Mouse (Mus musculus) cerebellum, postnatal 14 days (tissue): Measurements from ENCODE around the gene Btbd11.

Experiments used
- DNase-seq, 2 experiments: peaks; one replicate each; pipeline ENCODE4 v3.0.0; 2021; ENCODE audit warnings: mixed read lengths in 2 of 2

Gene Btbd11

DNA sequence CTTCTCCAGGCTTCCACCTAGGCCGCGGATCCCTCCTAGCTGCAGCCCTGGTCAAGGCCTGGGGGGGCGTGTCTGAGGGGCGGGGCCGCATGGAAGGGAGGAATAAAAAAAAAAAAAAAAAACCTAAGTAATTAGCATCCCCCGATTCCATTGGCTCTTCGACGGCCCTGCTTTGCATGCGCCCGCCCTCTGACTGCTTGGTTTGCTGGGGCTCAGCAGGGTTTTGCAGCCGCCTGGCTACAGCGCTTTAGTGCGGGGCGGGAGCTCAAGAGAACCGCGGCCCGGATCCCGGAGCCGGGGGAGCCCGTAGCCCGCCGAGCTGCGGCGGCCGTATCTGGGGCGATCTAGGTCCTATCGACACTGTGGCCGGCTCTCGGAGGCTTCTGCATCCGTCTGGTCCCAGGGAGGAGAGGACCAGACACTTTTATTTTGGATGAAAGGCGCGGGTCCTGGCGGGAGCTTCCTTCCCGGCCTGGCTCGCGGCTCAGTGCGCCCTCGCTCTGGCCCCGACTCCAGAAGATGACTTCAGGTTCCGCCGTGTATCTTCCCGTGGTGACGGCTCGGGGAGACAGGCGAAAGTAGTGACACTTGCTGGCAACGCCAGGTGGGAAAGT, at the start of gene Btbd11:
Gene Btbd11 (plus strand): TSS at position 210 of the 614 bp plus-strand sequence.
- peak; percentile 89 to 92 for DNase-seq

DNA sequence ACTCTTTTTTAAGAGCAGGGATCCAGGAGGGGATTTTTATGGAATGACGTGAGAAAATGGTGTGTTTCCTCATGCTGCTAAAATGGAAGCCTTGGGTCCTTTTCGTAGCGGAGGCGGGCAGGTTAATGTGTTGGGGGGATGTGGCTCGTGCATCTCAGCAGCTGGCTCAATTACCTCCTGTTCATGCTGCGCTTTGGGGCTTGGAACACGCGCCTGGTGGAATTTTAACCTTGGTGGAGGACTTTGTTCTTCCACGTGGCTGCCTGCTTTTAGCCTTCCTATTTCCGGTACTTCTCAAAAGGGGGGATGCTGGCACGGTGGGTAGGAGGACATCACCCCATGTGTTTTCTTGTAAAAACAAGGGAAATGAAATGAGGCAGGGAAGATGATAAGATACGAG, 47.9 kb upstream of the Btbd11 start:
- no peak for DNase-seq

DNA sequence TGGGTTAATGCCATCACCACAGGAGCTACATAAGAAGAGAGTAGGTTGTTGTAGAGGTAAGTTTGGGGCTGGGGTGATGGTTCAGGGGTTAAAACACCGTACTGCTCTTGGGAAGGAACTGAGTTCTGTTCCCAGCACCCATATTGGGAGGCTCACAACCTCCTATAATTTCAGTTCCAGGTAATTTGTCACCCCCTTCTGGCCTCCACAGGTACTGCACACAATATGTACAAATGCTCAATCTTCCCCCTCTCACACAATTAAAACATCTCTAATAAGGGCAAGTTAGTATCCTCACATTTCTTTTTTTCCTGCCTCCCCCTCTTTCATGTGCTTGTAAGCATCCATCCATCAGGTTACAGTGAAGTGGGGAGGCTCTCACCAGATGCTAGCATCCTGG, 44.7 kb upstream of the Btbd11 start:
- no peak for DNase-seq

DNA sequence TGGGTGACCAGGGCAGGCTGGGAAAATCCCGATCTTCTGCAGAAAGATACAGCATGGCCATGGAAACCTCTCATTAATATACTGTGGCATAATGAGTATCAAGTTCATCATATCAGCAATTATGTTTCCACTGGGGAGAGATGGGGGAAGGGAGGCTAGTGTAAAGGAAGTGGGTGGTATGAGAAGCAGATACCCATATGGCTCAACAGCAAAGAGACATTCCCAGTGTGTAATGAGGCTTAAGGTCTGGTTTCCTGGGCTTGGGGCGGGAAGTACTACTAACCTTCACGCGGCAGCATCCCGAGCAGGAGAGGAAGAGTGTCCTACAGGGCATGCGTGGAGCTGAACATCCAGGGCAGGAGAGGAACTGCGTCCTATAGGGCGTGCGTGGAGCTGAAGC, 39.4 kb upstream of the Btbd11 start:
- DNase-seq = no peak

DNA sequence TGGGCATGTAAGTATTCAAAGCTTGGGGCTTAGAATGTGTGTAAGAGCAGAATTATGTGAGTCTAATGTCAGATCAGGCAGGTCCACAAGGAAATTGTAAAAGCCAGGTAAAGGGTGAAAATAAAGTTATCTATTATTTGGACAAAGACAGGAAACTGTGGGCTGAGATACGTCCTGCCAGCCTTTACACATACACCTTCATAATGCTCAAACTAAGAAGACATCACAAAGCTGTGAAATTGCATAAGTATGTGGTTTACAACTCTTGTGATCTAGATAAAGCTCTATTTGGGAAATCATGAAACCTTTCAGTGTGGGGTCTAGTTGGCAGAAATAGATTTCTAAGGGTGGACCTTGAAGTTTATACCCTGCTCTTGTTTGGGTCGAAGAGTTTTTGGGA, 34.1 kb upstream of the Btbd11 start:
- no peak for DNase-seq

DNA sequence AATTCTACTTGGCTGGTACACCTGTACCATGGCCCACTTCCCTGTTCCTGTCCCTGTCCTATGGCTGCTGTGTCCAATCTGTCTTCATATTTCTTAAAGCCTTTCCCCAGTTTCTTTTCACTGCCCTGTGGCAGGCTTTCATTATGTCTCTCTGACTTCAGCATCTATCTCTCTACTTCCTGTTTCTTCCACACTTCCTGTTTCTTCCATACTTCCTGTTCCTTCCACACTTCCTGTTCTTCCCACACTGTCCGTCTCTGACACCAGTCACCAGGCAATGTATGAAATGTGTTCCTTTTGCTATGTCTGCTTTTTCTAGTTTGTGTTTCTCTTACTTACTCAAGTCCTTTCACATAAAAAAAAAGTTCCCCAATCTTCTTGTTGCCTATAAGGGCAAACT, 32.3 kb upstream of the Btbd11 start:
- DNase-seq = no peak

DNA sequence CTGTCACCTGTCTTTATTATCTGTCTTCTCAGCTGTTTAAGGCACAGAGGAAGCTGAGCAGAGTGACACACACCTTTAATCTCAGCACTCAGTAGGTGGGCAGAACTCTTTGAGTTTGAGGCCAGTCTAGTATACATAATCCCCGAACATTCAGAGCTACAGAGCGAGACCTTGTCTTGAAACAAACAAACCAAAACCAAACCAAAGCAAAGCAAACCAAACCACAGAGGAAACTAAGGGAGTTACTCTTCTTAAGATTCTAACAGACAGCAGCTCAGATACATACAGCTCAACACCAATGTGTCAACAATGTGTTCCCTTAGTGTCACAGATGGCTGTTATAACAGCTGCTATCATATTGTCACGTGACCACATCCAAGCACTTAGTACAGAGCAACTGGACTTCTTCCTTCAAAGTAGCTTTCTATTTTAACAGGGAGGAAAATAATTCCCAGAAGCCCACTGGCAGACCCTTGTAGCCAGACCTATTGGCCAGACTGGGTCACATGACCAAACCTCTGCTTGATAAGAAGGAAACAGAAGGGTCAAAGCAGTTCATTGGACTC, 27.0 kb upstream of the Btbd11 start:
- no peak for DNase-seq

DNA sequence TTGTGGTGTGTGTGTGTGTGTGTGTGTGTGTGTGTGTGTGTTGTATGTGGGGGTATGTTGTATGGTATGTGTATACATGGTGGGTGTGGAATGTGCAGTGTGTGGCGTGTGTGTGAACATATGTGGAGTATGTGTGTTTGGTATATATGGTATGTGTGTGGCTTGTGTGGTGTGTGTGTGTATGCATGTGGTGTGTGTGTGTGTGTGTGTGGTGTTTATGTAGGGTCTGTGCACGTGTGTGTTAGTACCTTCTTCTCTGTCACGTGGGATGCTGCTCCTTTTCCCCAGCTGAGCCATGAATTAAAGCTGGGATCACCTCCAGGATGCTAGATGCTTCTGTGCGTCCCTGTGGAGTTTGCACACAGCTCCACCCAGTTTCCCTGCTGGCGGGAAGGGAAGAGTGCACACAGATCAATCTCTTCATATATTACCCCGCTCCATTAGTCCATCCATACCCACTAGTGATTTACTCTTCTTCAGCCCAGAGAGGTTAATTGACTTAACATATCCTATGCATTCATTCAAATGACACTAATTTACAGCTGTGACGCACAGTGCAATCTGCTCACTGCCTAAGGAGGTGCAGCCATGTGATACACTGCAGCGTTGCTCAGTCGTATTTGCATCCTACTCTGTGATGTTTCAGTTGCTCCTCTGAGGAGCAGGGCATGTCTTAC, 23.7 kb upstream of the Btbd11 start:
- DNase-seq = no peak

DNA sequence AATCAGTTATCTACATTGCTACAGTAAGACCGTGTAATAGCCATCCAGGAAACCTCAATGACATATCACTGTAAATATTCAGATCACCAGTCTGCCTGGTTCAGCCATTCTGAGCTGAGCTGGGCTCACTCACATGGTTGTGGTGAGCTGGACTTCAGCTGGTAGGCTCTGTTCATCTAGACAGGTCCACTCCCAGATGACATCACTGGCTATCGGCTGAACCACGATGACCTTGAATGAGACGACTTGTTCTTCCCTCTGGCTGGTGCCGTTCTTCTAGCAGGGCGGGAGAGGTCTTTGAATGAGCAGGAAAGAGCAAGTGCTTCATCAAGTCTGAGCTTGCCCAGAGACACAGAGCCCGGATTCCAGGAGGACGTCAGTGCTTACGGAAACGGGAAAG, 19.7 kb upstream of the Btbd11 start:
- no peak for DNase-seq

DNA sequence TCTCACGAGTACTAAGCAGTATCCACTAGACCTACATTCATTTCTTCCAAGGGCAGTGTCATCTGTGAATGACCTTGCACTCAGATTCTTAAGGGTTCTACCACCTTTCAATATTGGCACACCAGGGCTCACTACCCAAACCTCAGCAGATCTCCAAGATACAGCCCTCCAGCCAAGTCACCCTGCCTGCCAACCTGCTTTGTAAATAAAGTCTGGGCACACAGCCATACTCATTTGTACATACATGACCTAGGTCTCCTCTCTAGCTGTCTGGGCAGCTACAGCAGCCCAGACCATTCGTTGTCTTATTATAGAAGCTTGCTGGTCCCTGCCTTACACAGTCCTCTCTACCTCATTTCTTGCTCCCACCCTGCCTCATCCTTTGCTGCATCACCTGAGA, 15.3 kb upstream of the Btbd11 start:
- no peak for DNase-seq

DNA sequence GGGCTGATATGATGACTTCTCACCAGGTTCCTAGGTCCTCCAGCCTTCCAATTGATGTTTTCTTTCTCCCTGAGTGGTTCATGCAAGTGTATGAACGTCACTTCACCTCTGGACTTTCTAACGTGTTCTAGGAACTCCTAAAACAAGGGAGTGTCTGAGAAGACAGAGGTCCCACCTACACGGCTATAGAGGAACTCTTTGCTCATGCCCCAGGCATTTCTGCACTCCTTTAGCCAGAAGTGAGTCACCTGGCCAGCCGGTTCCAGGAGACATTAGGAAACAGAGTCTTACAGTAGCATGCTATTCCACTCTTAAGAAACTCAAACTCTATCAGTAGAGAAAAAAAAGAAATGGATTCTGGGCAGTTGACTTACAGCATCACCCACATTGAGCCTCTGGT, 14.5 kb upstream of the Btbd11 start:
- no peak for DNase-seq

DNA sequence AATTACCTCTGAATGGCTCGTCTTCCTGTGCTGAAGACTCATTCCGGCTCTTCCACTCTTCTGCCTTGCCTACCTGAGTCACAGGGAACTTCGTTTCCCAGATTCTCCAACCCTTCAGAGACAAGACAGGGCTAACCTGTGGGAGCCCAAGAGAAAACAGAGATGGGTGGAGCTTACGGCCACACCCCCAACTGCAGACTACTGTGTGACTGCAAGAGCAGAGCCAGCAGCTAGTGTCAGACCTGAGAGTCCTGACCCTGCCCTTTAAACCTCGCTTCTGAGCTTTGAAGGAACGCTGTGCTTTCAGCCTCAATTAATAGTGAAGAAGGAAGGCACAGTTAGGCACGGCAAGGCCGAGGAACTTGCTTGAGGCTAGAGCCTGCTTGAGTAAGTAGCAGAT, 7.6 kb upstream of the Btbd11 start:
- DNase-seq = no peak

DNA sequence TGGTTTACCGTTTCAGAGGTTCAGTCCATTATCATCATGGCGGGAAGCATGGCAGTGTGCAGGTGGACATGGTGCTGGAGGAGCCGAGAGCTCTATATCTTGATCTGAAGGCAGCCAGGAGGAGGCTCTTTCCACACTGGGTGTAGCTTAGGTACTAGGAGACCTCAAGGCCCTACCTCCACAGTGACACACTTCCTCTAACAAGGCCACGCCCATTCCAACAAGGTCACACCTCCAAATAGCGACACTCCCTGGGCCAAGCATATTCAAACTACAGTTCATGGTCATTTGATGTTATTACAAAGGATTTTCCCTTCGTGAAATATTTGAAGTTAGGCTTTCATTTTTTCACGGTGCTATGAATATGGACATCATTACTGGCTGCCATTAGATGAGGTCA, 3.6 kb upstream of the Btbd11 start:
- no peak for DNase-seq

DNA sequence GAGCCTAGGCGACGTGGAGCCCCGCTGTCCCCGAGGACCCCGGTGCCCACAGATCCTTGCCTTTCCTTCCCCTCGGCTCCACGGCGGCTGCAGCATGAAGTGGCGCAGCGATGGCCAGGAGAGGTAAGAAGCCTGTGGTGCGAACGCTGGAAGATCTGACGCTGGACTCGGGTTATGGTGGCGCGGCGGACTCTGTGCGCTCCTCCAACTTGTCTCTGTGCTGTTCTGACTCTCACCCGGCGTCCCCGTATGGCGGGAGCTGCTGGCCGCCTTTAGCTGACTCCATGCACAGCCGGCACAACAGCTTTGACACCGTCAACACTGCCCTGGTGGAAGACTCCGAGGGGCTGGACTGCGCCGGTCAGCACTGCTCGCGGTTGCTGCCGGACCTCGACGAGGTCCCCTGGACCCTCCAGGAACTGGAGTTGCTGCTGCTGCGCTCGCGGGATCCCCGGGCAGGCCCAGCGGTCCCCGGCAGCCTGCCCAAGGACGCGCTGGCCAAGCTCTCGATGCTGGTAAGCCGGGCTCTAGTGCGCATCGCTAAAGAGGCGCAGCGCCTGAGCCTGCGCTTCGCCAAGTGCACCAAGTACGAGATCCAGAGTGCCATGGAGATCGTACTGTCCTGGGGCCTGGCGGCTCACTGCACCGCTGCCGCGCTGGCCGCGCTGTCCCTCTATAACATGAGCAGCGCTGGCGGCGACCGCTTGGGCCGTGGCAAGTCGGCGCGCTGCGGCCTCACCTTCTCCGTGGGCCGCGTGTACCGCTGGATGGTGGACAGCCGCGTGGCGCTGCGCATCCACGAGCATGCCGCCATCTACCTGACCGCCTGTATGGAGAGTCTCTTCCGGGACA, 831 bp downstream of the Btbd11 start:
- DNase-seq = peak; percentile 38 to 59

DNA sequence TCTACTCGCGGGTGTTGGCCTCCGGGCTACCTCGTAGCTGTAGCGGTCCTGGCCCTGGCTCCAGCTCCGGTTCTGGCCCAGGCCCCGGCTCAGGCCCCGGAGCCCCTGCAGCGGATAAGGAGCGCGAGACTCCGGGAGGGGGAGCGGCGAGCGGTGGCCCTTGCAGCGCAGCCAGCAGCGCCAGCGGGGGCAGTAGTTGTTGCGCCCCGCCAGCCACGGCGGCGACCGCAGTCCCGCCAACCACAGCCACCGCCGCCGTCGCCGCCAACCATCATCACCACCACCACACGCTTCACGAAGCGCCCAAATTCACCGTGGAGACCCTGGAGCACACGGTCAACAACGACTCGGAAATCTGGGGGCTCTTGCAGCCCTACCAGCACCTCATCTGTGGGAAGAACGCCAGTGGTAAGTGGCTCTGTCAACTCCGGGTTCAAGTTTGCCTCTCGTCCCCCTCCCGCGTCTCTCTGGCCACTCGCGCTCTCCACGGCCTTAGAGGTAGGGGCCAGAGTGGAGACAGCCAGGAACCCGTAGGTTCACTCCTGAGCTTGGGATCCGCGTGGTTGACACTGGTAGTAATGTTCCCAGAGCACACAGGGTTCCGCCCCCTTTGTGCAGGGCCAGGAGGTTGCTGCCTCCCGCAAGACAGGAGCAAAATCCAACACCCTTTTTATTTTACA, 1.6 kb downstream of the Btbd11 start:
- peak; percentile 26 to 28 for DNase-seq

DNA sequence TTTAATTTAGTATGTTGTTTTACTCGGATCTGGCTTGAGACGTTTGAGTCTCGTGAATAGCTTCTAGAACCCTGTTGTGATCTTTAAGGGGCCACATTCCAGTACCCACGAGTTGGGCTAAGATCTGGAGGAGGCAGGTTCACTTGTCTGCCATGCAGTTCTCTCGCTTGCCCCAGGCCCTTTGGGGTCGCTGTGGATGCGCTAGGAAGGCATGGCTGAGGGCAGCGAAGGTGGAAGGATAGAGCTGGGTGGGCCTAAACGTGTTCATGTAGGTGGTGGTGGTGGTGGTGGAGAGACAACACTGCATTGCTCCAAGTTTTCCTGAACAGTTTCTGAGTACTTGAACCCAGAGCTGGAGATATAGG, 2.1 kb downstream of the Btbd11 start:
- peak; percentile 70 to 82 for DNase-seq

DNA sequence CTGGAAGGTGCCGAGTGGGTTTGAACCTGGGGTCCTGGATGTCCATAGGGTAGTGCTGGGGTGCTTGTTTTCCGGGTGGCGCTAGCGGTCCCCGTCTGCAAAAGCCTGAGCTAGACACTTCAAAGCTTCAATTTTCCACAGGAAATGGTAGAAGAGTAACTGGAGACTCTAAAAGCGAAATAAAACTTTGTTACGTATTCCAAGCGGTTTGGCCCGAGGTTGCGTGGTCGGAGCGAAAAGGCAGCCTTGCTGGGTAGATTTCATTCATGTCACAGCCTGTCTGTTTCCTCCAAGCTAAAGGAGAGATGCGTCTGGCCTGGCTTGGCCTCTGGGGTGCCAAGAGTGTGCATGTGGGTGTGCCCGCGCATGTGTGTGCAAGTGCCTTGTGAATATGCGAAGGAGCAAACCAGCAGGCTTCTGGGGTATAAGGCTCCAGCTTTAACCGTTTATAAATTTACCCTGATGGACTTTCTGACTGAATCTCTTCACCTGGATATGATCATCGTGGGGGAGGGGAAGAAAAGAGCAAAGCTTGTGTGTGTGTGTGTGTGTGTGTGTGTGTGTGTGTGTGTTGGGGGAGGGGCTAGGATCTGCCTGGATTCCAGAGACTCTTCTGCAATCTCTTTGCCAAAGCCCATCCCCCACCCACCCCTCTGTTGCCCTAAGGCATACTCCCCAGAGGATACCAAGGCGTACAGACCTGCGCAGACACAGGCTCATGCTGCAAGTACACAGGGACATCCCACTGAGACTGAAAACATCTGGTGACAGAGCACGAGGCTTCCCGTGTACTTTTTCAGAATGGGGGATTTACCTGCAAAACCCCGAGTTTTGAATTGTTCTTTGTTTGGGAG, 2.9 kb downstream of the Btbd11 start:
- peak; percentile 15 to 18 for DNase-seq

DNA sequence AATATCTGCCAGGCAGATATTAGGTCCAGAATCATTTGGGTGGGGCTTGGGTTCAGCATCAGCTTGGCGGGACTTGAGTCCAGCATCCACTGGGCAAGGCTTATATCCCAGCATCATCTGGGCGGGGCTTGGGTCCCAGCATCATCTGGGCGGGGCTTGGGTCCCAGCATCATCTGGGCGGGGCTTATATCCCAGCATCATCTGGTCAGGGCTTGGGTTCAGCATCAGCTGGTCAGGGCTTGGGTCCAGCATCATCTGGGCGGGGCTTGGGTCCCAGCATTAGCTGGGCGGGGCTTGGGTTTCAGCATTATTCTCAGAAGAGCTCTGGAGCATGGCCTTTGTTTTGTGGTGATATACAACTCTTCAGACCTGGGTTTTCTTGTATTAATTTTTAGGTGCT, 6.4 kb downstream of the Btbd11 start:
- peak in 1 of 2 experiments; percentile 24 for DNase-seq

DNA sequence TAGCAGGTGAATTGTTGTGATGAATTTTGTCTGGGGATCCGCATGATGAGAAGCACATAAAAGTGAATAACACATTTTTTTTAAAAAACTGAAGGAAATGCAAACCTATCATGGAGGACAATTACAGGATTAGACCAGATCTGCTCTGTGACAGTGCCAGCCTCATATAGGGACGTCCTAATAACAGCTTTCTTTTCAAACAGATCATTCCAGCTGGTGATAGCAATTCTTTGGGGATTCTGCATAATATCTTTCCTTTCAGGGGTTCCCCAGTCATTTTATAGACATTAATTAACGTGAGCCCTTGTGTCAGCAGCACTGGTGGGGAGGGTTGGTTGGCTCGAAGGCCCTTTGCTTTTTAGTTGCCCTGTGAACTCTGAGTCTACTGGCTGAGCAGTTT, 7.9 kb downstream of the Btbd11 start:
- no peak for DNase-seq

DNA sequence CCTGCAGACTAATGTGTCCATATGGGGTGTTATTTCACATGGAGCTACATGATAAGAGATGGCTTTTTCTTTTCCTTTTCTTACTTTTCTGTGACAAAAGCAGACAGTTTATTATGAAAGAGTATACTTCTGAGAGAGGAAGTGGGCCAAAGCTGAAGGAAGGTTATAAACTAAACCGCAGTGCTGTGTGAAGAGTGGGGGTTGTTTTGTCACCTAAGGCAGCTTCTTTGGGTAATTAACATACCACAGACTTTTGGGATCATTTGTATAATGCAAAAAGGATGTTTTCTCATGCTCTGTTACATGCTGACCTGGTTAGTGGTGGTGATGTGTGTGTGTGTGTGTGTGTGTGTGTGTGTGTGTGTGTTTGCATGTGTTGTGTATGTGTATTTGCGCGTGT, 24.5 kb downstream of the Btbd11 start:
- no peak for DNase-seq

DNA sequence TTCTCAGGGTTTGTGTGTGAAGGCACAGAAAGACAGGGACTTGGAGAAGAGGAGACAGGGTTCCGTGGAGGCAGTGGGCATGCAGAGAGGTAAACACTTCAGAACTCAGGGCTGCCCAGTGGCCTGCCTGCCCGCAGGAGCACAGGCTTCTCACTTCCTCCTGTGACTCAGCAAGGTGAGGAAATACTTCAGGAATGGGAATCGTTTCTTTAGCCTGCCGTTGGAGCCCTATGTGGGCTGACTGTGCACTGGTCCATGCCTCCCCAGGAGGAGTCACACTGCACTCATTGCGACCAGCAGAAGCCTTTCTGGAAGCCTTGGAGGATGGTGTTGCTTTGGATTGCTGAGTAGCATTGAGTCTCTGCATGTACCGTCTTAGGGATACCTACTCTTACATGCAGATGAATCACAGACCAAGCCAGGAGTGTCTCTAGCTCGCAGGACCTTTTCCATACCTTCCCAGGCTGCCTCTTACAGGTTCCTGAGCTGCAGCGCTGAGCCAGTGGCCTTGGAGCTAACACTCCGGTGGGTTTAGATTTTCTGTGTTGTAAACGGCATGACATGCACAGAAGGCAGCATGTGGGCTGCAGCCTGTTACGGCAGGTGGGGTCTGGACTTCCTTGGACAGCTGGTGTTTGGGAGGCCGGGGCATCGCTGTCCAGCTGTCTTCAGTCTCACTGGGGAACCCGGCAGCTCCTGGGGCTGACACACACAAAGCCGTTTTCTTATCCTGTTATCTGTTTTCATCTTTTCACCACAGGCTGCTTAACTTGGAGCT, 34.4 kb downstream of the Btbd11 start:
- peak; percentile 14 to 24 for DNase-seq
